Mouse (Mus musculus) megakaryocyte-erythroid progenitor cell, adult 5-6 weeks (primary cell): ENCODE results near the gene Retnla. TPM values are rescaled to one million over a fixed set of nuclear protein-coding genes. Genes with fewer than 3 reads are reported as not detected.
A peak's percentile ranks its signal among the peaks of the same experiment; 100 is the strongest.
"Not testable (repeated sequence)": the region's sequence is repeated elsewhere in the genome, so short reads cannot be mapped to it uniquely, and the experiment has no call there.

Source experiments
- ATAC-seq: replicated peaks from 2 replicates; pipeline ENCODE4 v1.8.0; 2016; ENCODE audit warnings: mild to moderate bottlenecking, inconsistent platforms; ENCODE audit not compliant: severe bottlenecking, poor library complexity, low FRiP score, low TSS enrichment
- total RNA-seq, 2 experiments: library from RNA; stranded (forward) in 1 of 2; stranded (reverse) in 1 of 2; fragments of 200-1000, 215-1000 nt in 1 of 2; fragments of >200 nt in 1 of 2; fragmentation: Nextera tagmentation in 1 of 2; gene quantifications; 2 replicates each; pipeline ENCODE4 v1.2.3; 2014 to 2017

Gene Retnla
- total RNA-seq (2014; fragmentation: Nextera tagmentation), result not detected in 2 replicates
- not detected in 2 replicates for total RNA-seq (2017)

DNA sequence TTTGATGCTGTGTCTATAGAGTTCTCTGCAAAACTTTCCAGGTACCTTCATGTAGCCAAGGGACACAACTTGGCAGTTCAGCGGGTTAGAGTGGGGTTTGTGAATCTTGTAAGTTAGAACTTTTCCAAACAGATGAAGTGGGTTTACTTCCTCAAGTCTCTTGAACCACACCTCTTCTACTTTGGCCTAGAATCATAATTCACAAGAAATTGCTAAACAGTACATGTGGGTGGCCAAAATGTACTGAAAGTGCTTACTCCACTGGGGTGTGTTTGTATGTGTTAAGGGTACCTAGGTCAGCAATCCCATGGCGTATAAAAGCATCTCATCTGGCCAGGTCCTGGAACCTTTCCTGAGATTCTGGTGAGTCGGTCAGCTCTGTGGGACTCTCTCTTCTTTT lies at the start of gene Retnla:
Gene Retnla (plus strand): TSS at position 286 of the 400 bp plus-strand sequence.
- ATAC-seq, result no peak

DNA sequence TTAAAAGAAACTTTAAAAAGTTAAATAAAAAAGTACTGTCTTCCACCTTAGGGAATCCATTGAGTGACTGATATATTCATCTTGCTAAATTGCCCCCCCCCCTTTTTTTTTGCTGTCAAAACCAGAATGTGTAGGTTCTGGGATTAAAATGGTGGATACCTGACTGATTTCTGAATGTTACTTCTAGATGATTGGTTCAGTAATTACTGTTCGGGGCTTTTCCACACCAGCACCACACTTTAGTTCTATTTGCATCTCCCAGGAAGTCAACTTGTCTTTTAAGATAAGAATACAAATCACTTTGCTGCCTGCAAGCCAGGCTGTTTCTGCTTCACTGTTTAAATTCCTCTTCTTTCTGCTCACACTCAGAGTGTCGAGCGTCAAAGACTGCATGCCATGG lies 44.1 kb upstream of the Retnla start:
- ATAC-seq, result no peak

DNA sequence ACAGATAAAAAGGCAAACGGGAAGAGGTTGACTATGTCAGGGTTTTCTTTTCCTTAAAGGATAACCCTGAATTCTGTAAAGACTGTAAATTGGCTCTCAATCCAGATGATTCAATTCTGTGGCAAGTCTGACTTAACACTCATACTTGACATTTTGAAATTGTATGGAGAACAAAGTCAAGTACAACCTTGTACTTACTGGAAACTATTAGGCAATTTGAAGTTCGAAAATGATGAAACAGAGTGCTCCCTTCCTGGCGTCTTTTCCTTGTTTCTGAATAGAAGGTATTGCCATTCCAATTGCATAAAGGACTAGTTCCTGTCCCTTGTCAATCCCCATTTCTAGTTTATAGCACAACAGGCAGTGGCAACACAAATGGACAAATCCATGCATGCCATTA lies 42.9 kb upstream of the Retnla start:
- ATAC-seq, result no peak

DNA sequence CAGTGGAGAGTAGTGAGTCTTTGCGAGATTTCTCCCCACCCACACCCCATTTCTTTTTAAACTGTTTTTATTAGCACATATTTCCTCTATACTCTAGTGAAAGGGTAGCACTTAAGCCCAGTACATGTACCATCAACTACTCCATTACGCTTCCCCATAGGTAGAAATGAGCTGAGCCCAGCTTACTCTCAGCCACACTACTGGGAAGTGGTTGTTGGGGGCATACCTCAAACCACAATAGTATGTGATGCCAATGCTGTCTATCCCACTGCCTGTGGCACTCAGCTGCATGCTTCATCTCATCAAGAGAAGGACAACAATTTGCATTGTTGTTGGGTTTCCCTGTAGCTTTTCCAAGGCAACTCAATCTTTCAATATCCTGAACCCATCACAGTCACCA lies 41.4 kb upstream of the Retnla start:
- ATAC-seq, result no peak

DNA sequence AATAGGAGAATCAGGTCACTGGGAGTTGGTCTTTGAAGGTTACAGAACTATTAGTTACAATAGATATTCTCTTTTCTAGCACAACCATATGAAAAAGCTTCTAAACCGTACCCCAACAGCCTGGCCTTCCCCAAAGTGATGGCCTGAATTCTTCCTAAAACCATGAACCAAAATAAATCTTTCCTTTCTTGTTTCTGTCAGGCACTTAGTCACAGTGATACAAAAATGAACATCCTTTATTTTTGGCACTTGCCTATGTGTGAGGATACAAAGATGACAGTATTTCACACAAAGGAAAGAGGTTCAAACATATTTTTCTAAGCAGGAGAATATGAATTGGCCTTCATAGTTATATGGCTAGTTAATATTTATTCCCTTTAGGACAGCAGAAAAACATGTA lies 36.9 kb upstream of the Retnla start:
- ATAC-seq, result no peak

DNA sequence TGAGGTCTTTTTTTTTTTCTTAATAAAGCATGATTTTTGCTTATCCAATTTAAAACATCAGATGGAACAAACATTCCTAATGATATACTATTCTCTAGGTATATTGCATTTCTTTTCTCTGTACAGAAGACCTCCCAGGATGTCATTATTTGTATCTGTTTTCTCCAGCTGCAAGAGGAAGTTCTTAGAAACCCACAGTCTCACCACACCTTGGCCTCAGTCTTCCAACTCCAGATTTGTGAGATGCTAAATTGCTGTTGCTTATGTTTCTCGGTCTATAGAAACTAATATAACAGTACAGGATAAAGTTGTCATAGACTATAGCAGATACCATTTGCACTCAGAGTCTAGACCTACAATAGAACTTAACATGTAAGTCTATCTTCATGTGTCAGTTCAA lies 35.8 kb upstream of the Retnla start:
- ATAC-seq, result no peak

DNA sequence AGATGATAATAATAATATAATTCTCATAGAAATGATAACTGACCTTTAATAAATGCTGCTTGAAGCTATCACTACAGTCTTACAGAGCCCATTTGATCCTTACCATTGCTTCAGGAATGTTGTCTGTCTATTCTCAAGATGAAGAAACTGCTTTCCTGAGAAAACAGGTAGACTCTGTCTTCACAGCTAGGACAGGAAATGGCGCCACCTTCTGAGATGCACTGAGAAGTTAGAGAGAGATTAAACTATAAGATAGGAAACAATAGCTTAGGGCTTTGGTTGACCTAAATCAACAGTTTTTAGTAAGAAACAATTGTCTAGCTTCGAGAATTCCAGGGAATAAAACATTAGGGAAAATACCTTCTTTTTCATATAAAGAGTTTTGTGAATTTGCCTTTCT lies 33.0 kb upstream of the Retnla start:
- no peak for ATAC-seq

DNA sequence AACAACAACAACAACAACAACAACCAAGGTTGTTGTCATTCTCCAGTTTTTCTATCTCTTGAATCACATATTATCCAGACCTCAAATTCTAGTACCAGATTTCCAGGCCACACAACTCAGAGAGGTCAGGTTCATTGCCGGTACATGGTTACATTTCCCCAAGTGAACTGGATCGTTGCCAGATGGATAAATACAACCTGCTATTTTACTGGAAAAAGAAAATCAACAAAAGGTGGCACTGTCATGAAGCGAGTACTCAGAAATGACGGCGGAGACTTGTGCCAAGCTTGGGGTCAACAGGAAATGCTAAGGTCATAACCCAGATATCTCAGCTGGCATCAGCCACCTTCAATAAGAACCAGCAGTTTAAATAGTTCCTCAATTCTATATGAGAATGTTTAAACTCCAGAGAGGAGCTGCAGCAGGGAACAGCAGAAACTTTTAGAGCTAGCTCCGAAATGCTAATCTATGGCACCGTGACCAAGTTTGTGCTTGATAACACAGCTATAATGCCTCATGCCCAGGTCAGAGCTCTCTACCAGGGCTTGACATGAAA lies 30.4 kb upstream of the Retnla start:
- no peak for ATAC-seq

DNA sequence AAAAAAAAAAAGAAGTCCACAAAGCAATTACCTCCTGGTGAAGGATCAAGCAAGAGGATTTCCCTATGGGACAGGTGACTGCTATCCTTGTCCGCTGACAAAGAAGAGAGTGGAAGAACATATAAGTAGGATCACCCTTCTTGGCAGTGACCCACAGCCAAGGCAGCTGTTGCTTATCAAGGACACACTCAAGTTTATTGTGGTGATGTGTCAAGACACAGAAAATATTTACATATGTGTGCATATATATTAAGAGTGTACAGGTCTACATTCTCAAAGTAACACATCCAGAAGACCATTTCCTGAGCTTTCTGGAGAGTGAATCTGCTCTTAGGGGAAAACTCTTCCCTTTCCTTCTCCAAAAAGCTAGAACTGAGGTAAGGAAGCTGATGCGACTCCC lies 25.7 kb upstream of the Retnla start, which contains the start of gene Retnlb:
Gene Retnlb (plus strand): TSS at position 162 of the 400 bp plus-strand sequence.
- ATAC-seq, result no peak

DNA sequence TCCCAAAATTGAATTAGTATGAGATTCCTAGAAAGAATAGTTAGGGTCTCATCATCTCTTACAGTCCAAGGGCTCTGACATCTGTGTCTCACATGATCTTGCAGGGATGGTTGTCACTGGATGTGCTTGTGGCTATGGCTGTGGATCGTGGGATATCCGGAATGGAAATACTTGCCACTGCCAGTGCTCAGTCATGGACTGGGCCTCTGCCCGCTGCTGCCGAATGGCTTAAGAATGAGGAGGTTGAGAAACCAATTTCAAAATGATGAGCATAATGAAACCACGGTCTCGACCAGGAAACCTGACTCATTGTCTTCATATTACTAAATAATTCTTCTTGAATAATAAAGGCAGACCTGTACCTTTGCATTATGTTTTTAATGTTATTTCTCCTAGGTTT lies 23.8 kb upstream of the Retnla start:
- no peak for ATAC-seq

DNA sequence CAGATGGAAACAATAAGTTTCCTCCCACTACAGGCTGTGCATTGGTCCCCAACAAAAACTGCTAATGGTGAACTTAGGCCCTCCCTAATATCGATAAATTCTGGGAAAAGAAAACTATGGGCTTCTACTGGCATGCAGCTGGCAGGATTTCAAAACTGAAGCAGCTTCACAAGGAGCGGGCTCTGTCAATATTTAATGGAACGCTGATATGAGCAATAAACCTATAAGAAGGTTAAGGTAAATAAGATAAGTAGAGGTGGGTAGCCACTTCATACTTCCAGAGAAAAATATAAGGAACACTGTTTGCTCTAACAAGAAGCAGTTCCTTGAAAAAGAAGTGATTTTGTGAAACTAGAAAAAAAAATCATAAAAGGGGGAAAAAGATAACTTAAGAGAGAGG lies 15.9 kb upstream of the Retnla start:
- ATAC-seq, result no peak

DNA sequence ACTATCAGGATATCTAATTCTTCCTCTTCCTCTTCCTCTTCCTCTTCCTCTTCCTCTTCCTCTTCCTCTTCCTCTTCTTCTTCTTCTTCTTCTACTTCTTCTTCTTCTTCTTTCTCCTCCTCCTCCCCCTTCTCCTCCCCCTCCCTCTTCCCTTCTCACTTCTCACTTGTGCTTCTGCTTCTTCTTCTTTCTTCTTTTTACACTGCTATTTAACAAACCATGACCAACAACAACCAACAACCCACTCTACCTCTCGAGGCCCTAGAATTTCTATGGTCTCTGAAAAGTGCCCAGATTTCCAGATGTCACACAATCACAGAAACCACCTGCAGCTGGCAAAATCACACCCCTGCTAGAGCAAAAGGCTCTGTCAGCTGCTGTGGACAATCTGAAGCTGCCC lies 14.7 kb upstream of the Retnla start:
- no peak for ATAC-seq

DNA sequence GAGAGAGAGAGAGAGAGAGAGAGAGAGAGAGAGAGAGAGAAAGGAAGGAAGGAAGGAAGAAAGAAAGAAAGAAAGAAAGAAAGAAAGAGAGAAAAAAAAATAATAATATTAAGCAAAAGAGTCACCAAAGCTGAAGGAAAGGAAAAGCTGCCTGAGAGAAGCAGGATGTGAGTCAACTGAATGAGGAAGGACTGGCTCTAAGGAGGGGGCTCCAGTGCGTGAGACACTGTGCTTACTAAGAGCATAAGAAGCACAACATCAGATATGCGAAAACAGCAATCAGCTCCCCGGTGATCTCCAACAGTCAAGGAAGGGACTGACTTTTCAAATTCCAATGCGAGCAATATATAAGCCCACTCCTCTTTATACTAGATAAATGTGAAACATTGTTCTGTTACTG lies 13.3 kb upstream of the Retnla start:
- no peak for ATAC-seq

DNA sequence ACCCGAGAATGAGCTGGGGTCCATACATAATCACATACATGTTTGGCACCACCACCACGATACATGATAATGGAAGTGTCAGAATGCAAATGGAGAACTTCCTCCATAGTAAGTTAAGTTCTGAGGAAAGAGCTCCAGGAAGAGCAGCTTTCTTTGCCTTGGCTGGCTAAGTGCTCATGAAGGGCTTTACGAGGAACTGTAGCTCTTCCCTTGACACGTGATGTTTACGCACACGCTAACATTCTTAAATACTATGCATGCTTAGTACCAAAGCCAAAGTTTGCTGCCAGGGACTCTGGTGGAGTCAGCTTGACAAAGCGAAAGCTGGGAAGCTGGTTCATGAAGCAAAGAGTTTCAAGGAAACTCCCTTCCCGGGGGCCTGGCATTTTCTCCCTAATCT lies 10.3 kb upstream of the Retnla start:
- no peak for ATAC-seq

DNA sequence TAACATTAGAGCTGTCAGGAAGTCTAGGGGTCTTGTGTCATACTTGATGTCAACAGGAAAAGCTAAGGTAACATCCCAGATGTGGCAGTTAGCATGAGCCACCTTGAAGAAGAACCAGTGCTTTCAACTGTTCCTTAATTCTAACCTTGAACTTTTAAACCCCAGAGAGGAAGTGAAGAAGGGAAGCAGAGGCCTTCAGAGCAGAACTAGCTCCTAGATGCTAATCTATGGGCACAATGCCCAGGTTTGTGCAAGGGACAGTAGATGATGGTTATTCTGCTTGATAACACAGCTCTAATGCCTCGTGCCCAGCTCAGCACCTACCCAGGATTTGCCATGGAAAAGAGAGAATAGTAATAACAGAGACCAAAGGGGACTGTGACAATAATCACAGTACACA lies 8.7 kb upstream of the Retnla start:
- ATAC-seq, result not testable (repeated sequence)

DNA sequence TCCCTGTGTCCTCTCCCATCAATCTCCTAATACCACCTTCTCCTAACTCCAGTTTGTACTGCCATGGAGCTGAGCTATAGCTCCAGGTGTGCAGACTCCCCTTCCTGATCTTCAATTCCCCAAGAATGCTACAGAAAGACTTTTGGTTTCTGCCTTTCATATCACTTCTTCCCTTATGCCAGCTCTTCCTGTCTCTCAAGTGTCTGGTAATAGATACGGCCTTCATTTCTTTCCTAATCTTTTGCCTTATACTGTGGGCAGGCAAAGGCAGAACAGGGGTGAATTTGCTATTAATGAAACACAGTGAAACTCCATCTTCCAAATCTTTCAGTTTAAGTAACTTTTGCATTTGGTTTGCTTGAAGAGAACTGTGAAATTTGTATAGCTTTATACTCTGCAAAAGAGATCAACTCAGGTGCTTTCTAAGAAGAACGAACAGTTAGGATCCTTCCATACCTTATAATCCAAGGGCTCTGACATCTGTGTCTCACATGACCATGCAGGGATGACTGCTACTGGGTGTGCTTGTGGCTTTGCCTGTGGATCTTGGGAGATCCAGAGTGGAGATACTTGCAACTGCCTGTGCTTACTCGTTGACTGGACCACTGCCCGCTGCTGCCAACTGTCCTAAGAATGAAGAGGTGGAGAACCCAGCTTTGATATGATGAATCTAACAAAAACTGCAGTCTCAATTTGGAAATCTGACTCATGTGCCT lies 1.5 kb downstream of the Retnla start:
- ATAC-seq, result peak; percentile 92

DNA sequence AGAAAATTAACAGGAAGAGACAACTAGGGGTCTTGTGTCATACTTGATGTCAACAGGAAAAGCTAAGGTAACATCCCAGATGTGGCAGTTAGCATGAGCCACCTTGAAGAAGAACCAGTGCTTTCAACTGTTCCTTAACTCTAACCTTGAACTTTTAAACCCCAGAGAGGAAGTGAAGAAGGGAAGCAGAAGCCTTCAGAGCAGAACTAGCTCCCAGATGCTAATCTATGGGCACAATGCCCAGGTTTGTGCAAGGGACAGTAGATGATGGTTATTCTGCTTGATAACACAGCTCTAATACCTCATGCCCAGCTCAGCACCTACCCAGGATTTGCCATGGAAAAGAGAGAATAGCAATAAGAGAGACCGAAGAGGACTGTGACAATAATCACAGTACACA lies 22.7 kb downstream of the Retnla start:
- not testable (repeated sequence) for ATAC-seq

DNA sequence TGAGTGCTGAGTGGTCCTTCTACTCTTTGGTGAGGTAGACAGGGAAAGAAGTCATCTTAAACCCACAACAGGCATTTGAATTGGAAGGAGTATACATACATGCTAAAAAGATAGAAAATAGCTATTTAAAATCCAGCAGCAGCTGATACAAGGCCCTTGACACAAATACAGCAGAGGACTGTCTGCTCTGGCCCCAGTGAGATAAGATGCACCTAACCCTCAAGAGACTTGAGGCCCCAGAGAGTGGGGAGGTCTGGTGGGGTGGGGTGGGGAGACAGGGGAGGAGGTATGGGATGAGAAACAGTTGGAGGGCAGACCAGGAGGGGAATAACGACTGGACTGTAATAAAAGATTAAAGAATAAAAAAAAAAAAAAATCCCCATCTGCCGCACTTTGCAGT lies 25.3 kb downstream of the Retnla start:
- ATAC-seq, result no peak

DNA sequence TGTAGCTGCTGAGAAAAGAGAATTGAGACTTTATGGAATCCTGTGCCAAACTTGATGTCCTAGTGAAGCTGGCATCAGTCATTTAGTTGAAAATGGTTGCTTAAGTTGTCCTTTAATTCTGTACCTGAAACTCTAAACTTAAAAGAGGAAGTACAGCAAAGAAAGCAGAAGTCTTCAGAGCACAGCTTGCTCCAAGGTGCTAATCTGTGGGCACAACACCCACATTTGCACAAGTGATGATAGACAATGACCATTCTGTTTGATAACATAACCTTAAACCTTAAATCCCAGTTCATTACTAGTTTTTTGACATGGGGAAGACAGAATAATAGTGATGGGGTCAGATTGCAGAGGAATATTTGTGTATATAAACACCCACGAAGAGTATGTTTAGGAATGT lies 26.3 kb downstream of the Retnla start:
- ATAC-seq, result peak; percentile 44; the same call in 1 of the 2 replicates

DNA sequence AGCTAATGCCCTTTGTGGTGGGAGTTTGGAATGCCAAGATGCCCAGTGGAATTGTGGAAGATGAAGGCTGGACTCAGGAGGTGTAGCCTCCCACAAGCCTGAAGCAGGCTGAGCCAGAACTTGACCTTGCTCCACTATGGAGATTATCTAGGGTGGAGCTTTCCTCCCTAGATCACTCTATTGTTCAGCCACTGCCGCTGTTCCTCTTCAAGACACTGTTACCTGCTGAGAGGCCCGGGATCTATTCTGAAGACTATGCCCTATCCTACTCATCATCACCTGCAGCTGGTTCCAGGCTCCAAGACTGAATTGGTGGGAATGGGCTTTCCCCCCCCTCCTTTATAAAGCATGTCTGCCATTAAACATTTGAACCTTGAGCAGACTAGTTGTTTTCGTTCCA lies 27.3 kb downstream of the Retnla start:
- ATAC-seq, result no peak

DNA sequence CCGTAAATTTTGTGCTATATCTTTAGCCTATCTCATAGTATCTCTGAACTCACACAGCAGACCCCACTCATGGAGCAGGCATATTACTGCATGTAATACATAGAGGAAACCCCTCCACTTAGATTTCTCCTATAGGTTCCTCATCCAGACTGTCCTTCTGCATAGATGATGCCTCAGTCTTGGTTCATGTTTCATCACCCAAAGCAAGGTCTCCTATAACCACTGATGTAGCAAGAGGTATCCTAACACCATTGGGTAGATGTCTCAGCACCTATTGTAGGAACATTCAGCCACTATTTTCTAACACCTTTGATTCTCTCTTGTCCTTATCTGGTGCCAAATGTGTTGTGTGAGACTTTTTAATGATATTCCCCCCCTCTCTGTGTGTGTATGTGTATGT lies 29.4 kb downstream of the Retnla start:
- ATAC-seq, result no peak
